Mouse (Mus musculus) embryonic facial prominence, embryonic 10.5 days (tissue): ENCODE results near the gene Wdr4. TPM values are rescaled to one million over a fixed set of nuclear protein-coding genes. Genes with fewer than 3 reads are reported as not detected.

Experiments
- DNase-seq: peaks from one replicate; pipeline ENCODE4 v3.0.0-alpha.2; 2017; ENCODE audit warnings: low spot score
- H3K27ac ChIP-seq: fragments of 300-500 bp; sonication (generic); replicated peaks from 2 replicates; pipeline ENCODE4 v1.5.1; 2016; ENCODE audit warnings: mild to moderate bottlenecking
- H3K27me3 ChIP-seq: fragments of 300-500 bp; sonication (generic); replicated peaks from 2 replicates; pipeline ENCODE4 v1.6.1; 2016; ENCODE audit warnings: low read depth, mild to moderate bottlenecking; ENCODE audit not compliant: poor library complexity, severe bottlenecking
- H3K36me3 ChIP-seq: fragments of 300-500 bp; sonication (generic); replicated peaks from 2 replicates; pipeline ENCODE4 v1.6.1; 2016; ENCODE audit warnings: mild to moderate bottlenecking, moderate library complexity
- H3K4me1 ChIP-seq: fragments of 300-500 bp; sonication (generic); 2 replicates; pipeline ENCODE4 v1.6.1; 2016
- H3K4me3 ChIP-seq: fragments of 300-500 bp; sonication (generic); 2 replicates; pipeline ENCODE4 v1.5.1; 2016; ENCODE audit warnings: mild to moderate bottlenecking, moderate library complexity
- H3K9me3 ChIP-seq: fragments of 300-500 bp; sonication (generic); 2 replicates; pipeline ENCODE4 v1.6.1; 2016; ENCODE audit warnings: mild to moderate bottlenecking
- WGBS: fragments of 180-500 bp; shearing (Covaris S2); methylation state at CpG from one replicate; pipeline ENCODE4 v1.1.7; 2016; 5-methylcytosine and 5-hydroxymethylcytosine counted together
- polyA plus RNA-seq: library from polyadenylated mRNA; unstranded; fragments of >200 nt; fragmentation: Nextera tagmentation; extraction: Ambion mirVana; gene quantifications from 2 replicates; pipeline ENCODE4 v1.2.1, GENCODE M21; 2016

Wdr4 gene
- polyA plus RNA-seq, 1 experiment from 2014 or later: 67.7 TPM

- 29% methylated on average over 15 of the region's 15 CpGs for WGBS
- no peak overlapping the region for H3K4me3 ChIP-seq
Measured at GRCm38 (mm10) chr17:31529314-31529713, 9.5 kb upstream of the Wdr4 start.

DNA sequence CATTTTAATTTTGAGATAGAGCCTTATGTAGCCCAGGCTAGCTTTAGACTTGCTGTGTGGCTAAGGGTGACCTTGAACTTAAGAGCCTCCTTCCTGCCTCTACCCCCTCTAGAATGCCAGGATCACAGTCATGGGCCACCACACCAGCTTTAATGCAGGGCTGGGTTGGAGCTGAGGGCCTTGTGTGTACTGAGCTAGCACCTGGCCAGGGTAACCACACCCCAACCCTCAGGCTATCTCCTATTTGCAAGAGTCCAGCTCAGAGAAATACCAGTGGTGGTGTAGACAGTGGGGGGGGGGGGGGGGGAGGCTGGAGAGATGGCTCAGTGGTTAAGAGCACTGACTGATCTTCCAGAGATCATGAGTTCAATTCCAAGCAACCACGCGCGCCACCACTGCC is 6.0 kb upstream of the Wdr4 start:
- Histone ChIP-seq H3K4me1 (peaks cover 10% of the 10 kb centered on the region), H3K36me3 (peaks cover 77% of the 10 kb centered on the region), H3K9me3 (no peaks in the 10 kb centered on the region), H3K4me3 (no peak overlapping the region), H3K27ac (no peak overlapping the region), H3K27me3 (no peaks in the 10 kb centered on the region)
- 95% methylated on average over 3 of the region's 3 CpGs for WGBS
- DNase-seq: no peak

More at GRCm38 (mm10) chr17:31529314-31529713, 9.5 kb upstream of the Wdr4 start:
- peak; percentile 57 for DNase-seq
- H3K36me3 ChIP-seq: peaks cover 70% of the 10 kb centered on the region
- H3K27ac ChIP-seq: no peak overlapping the region
- no peaks in the 10 kb centered on the region for H3K4me1 ChIP-seq
- no peaks in the 10 kb centered on the region for H3K27me3 ChIP-seq
- no peaks in the 10 kb centered on the region for H3K9me3 ChIP-seq

DNA sequence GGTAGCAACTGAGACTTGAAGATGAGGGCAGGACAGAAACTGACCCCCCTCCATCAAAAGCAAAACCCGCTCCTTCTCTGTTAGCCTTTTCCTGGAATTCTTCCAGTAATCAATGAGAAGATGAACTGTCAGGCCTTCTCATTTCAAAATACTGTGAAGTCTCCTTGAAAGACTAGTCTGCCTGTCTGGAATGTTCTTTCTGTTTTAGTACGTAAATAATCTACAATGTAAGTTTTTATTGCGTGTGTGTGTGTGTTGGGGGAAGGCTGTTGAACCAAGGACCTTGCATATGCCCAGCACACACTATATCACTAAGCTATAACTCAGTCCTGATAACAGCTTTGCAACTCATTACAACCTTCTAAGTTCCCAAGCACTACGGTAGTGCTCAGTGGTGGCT is 5.3 kb upstream of the Wdr4 start:
- Histone ChIP-seq H3K36me3 (peaks cover 74% of the 10 kb centered on the region), H3K4me3 (no peak overlapping the region), H3K27me3 (no peaks in the 10 kb centered on the region), H3K4me1 (peaks cover 16% of the 10 kb centered on the region), H3K9me3 (no peaks in the 10 kb centered on the region), H3K27ac (no peak overlapping the region)
- 97% methylated on average over 4 of the region's 4 CpGs for WGBS
- DNase-seq: no peak

- 89% methylated on average over 6 of the region's 6 CpGs for WGBS
- no peaks in the 10 kb centered on the region for H3K27me3 ChIP-seq
Measured at GRCm38 (mm10) chr17:31521948-31522347, 2.2 kb upstream of the Wdr4 start.

GRCm38 (mm10) chr17:31520895-31521294 is 1.1 kb upstream of the Wdr4 start:
- DNase-seq: peak; percentile 59
- 19% methylated on average over 3 of the region's 3 CpGs for WGBS
- peak overlapping the region; percentile 88 for H3K4me3 ChIP-seq
- peaks cover 38% of the 10 kb centered on the region for H3K36me3 ChIP-seq
- H3K4me1 ChIP-seq: peaks cover 24% of the 10 kb centered on the region
- no peaks in the 10 kb centered on the region for H3K27me3 ChIP-seq
- H3K27ac ChIP-seq: peak overlapping the region; percentile 87; the same call in 1 of the 2 replicates
- no peaks in the 10 kb centered on the region for H3K9me3 ChIP-seq

More at GRCm38 (mm10) chr17:31521948-31522347, 2.2 kb upstream of the Wdr4 start:
- Histone ChIP-seq H3K36me3 (peaks cover 44% of the 10 kb centered on the region), H3K4me1 (peaks cover 24% of the 10 kb centered on the region), H3K4me3 (no peak overlapping the region), H3K27ac (no peak overlapping the region), H3K9me3 (no peaks in the 10 kb centered on the region)
- no peak for DNase-seq

DNA sequence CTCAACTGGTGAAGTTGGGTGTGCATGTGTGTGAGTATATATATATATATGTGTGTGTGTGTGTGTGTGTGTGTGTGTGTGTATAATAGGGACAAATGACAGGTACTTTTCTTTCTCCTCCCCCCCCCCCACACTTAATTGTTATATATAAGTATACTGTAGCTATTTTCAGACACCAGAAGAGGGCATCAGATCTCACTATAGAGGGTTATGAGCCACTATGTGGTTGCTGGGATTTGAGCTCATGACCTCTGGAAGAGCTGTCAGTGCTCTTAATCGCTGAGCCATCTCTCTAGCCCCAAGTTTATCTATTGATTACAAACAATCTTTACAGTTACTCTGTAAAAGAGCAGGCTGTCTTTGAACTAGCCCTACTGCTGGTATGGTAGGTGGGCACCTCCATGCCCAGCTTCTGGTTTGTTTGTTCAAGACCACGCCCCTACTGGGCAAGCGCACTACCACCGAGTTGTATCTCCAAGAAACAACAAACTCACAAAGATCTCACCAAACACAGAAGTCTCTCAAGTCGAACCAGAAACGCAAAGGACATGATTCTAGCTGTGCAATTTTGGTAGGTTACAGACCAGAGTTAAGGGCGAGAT is 335 bp downstream of the Wdr4 start:
- 3% methylated on average over 7 of the region's 7 CpGs for WGBS

DNA sequence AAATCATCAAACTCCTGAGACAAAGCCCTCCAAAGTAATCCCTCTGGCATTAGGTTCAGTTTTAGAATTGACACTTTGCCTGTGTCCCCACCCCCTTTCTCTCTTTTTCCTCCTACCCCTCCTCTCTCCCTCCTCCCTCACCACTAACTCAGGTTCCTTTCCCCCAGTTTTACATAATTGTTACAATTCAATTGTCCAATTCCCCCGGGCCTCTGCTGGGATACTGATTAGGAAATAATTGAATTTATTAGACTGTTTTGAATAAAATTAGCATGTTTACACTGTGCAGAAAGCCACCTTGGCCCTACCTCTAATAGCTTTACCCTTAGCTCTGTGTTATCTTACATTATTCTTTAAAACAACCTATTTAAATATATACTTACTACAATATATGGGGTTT is 5.1 kb downstream of the Wdr4 start:
- Histone ChIP-seq H3K27ac (no peak overlapping the region), H3K27me3 (no peaks in the 10 kb centered on the region), H3K9me3 (no peaks in the 10 kb centered on the region), H3K36me3 (peaks cover 9% of the 10 kb centered on the region), H3K4me1 (peaks cover 20% of the 10 kb centered on the region), H3K4me3 (no peak overlapping the region)
- 63% methylated on average over 1 of the region's 1 CpGs for WGBS
- no peak for DNase-seq

More for the DNA sequence above, 335 bp downstream of the Wdr4 start:
- DNase-seq: no peak
- peak overlapping the region; percentile 88 for H3K4me3 ChIP-seq
- peaks cover 24% of the 10 kb centered on the region for H3K4me1 ChIP-seq
- H3K27ac ChIP-seq: peak overlapping the region; percentile 87
- H3K27me3 ChIP-seq: no peaks in the 10 kb centered on the region
- H3K36me3 ChIP-seq: peaks cover 23% of the 10 kb centered on the region
- no peaks in the 10 kb centered on the region for H3K9me3 ChIP-seq

GRCm38 (mm10) chr17:31512593-31512992 is 7.2 kb downstream of the Wdr4 start:
- peaks cover 16% of the 10 kb centered on the region for H3K4me1 ChIP-seq
- H3K27ac ChIP-seq: peak overlapping the region; percentile 92
- no peaks in the 10 kb centered on the region for H3K27me3 ChIP-seq
- H3K9me3 ChIP-seq: no peaks in the 10 kb centered on the region
- H3K4me3 ChIP-seq: peak overlapping the region; percentile 92
- DNase-seq: no peak
- 23% methylated on average over 6 of the region's 6 CpGs for WGBS
- H3K36me3 ChIP-seq: peaks cover 30% of the 10 kb centered on the region

DNA sequence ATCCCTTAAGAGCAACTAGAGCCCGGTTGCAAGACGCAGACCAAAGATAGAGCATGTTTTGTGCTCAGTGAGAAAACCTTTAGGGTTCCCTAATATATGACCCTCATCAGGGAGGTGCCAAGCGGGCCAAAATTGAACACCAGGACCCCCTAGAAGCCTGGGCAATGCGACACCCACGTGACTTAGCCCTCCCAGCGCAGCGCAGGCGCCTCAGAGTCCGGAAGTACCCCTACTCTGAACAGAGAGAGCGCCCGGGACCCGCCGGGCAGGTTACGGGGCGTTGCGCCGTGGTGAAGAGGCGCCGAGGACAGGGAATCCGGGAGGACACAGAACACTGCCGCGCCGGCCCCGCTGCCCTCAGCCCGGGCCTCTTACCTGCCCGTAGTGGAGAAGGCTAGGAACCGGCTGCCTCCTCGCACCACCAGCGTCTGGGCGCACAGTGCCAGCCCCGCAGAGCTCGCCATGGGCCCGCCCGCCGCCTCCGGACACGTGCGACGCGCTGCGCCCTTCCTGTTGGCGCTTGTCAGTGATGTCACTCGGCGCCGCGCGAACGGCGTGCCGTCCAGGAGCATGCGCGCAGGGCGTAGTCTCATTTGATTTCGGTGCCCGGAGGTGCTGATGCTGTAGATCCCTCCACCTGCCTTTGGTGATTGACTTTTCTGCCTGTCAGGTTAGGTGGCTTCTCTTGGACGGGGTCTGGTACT is 7.8 kb downstream of the Wdr4 start:
- Histone ChIP-seq H3K27ac (peak overlapping the region; percentile 92), H3K27me3 (no peaks in the 10 kb centered on the region), H3K4me3 (peak overlapping the region; percentile 92), H3K9me3 (no peaks in the 10 kb centered on the region), H3K4me1 (peaks cover 16% of the 10 kb centered on the region), H3K36me3 (peaks cover 36% of the 10 kb centered on the region)
- DNase-seq: peak; percentile 94
- WGBS: under 1% methylated on average over 56 of the region's 56 CpGs

- Histone ChIP-seq H3K4me3 (peak overlapping the region; percentile 92), H3K27me3 (no peaks in the 10 kb centered on the region), H3K9me3 (no peaks in the 10 kb centered on the region), H3K27ac (0 out of 2 replicates have a peak overlapping the region, but pooled peaks have one; percentile 92), H3K36me3 (peaks cover 46% of the 10 kb centered on the region), H3K4me1 (peaks cover 16% of the 10 kb centered on the region)
- WGBS: 92% methylated on average over 6 of the region's 6 CpGs
- no peak for DNase-seq
Measured at GRCm38 (mm10) chr17:31510944-31511343, 8.8 kb downstream of the Wdr4 start.

DNA sequence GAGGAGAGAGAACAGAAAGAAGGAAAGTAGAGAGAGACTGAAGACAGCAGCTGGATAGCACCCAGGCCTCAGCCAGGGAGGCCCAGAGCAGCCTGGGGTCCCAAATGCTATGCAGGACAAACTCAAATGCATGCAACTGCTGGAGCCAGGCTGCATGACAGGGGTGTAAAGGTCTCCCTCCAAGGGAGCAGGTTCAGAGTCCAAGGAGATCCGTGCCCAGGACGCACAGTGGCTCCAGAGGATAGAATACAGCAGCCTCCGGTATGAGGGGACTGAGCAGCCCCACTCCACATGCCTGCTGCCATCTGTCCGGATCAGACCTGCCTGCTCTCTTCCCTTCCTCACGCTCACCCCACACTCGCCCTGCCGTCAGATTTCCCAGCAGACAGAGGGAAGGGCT is 13.5 kb downstream of the Wdr4 start:
- 91% methylated on average over 7 of the region's 7 CpGs for WGBS

DNA sequence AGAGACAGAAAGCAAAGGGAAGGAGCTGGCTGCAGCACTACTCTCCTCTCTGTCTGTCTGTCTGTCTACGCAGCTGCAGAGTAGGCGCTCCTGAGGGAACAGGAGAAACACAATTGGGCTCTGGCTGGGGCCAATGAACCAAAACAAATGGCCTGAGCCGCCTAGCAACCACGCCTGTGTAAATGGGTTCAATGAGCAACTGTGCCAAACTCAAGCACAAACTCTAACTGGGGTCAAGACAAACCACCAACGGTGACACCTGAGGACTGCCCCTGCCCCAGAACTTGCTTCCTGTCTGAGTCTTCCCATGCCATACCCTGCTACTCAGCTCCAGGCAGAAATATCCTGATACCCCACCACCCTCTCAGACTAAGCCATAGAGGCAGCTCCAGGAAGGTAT is 14.8 kb downstream of the Wdr4 start:
- peaks cover 100% of the 10 kb centered on the region for H3K36me3 ChIP-seq
- WGBS: 83% methylated on average over 5 of the region's 5 CpGs
- no peak overlapping the region for H3K4me3 ChIP-seq
- DNase-seq: no peak
- no peak overlapping the region for H3K27ac ChIP-seq
- no peaks in the 10 kb centered on the region for H3K4me1 ChIP-seq
- no peaks in the 10 kb centered on the region for H3K27me3 ChIP-seq
- no peaks in the 10 kb centered on the region for H3K9me3 ChIP-seq

More for the DNA sequence above, 13.5 kb downstream of the Wdr4 start:
- no peaks in the 10 kb centered on the region for H3K27me3 ChIP-seq
- H3K4me1 ChIP-seq: peaks cover 3% of the 10 kb centered on the region
- peaks cover 93% of the 10 kb centered on the region for H3K36me3 ChIP-seq
- H3K27ac ChIP-seq: no peak overlapping the region
- DNase-seq: no peak
- no peak overlapping the region for H3K4me3 ChIP-seq
- H3K9me3 ChIP-seq: no peaks in the 10 kb centered on the region

- H3K27ac ChIP-seq: no peak overlapping the region
- 82% methylated on average over 2 of the region's 2 CpGs for WGBS
- DNase-seq: no peak
Measured at GRCm38 (mm10) chr17:31503936-31504335, 15.8 kb downstream of the Wdr4 start.

More at GRCm38 (mm10) chr17:31503936-31504335, 15.8 kb downstream of the Wdr4 start:
- H3K36me3 ChIP-seq: peaks cover 100% of the 10 kb centered on the region
- no peak overlapping the region for H3K4me3 ChIP-seq
- H3K9me3 ChIP-seq: no peaks in the 10 kb centered on the region
- H3K4me1 ChIP-seq: no peaks in the 10 kb centered on the region
- H3K27me3 ChIP-seq: no peaks in the 10 kb centered on the region
